Mouse (Mus musculus) CH12.LX (cell line): ENCODE measurements at regions not wholly inside any gene's neighbourhood (a gene's known extent, or its start where the extent isn't known, plus 50 kb on each side); places are given as distances from the start of the nearest gene placed in this dataset.

ENCODE experiments used
- DNase-seq: peaks from one replicate; pipeline ENCODE4 v3.0.0-alpha.2; 2013; ENCODE audit errors: extremely low read depth
- H3K27ac ChIP-seq: 2 replicates; pipeline ENCODE4 v1.5.1; 2012; ENCODE audit warnings: low read depth, mild to moderate bottlenecking, control low read depth, moderate library complexity; ENCODE audit not compliant: insufficient read depth
- H3K27me3 ChIP-seq: replicated peaks from 2 replicates; pipeline ENCODE3; 2012; ENCODE audit warnings: inconsistent platforms
- H3K36me3 ChIP-seq, 2 experiments: replicated peaks in 1 of 2; 2 replicates each; pipeline versions ENCODE3 to v1.6.1; 2012; ENCODE audit warnings: inconsistent platforms in 1 of 2, low read length in 1 of 2, mild to moderate bottlenecking in 1 of 2, mixed read lengths in 1 of 2, moderate library complexity in 1 of 2; ENCODE audit not compliant: control insufficient read depth in 1 of 2, insufficient read depth in 1 of 2
- H3K4me1 ChIP-seq, 2 experiments: 2 replicates each; pipeline ENCODE4 v1.6.1; 2012; ENCODE audit warnings: inconsistent platforms in 1 of 2, moderate library complexity in 1 of 2; ENCODE audit not compliant: insufficient read depth in 2 of 2, control insufficient read depth in 1 of 2
- H3K4me2 ChIP-seq: 2 replicates; pipeline ENCODE4 v1.6.1; 2012; ENCODE audit warnings: low read depth, mild to moderate bottlenecking, control low read depth; ENCODE audit not compliant: poor library complexity, insufficient read depth, severe bottlenecking
- H3K4me3 ChIP-seq, 3 experiments: fragments of 150-350 bp in 1 of 3; sonication (generic) in 1 of 3; replicated peaks in 1 of 3; 2 replicates each; pipeline versions ENCODE3 to v1.5.1; 2011 to 2012; ENCODE audit warnings: low read depth in 2 of 3, low read length in 2 of 3, mild to moderate bottlenecking in 2 of 3, moderate library complexity in 2 of 3, control low read depth in 1 of 3, improper control_type of control experiment in 1 of 3, inconsistent platforms in 1 of 3, mixed read lengths in 1 of 3; ENCODE audit not compliant: poor library complexity in 1 of 3
- H3K79me2 ChIP-seq: replicated peaks from 2 replicates; pipeline ENCODE4 v1.6.1; 2012; ENCODE audit warnings: mild to moderate bottlenecking, moderate library complexity; ENCODE audit not compliant: control insufficient read depth, poor library complexity, insufficient read depth, severe bottlenecking; ENCODE audit errors: extremely low read depth
- H3K9ac ChIP-seq: 2 replicates; pipeline ENCODE4 v1.6.1; 2012; ENCODE audit warnings: low read depth, mild to moderate bottlenecking, control low read depth, moderate library complexity; ENCODE audit not compliant: insufficient read depth
- H3K9me3 ChIP-seq: replicated peaks from 2 replicates; pipeline ENCODE3; 2012; ENCODE audit warnings: low read length, inconsistent platforms, mixed read lengths
- CHD2 ChIP-seq: IDR thresholded peaks from 2 replicates; pipeline ENCODE4 v1.6.1; 2011; ENCODE audit warnings: low read length, improper control_type of control experiment
- CTCF ChIP-seq, 2 experiments: IDR thresholded peaks in 1 of 2; conservative IDR thresholded peaks in 1 of 2; 2 replicates each; pipeline ENCODE4 v1.5.1; 2011 to 2012; ENCODE audit warnings: low read depth in 2 of 2, low read length in 2 of 2, improper control_type of control experiment in 1 of 2, inconsistent platforms in 1 of 2, mild to moderate bottlenecking in 1 of 2, moderate library complexity in 1 of 2
- ELF1 ChIP-seq: IDR thresholded peaks from 2 replicates; pipeline ENCODE4 v1.6.1; 2014; ENCODE audit warnings: low read depth, mild to moderate bottlenecking, inconsistent platforms, low read length, improper control_type of control experiment
- ETS1 ChIP-seq: conservative IDR thresholded peaks from 2 replicates; pipeline ENCODE4 v1.6.1; 2012; ENCODE audit warnings: low read depth, mild to moderate bottlenecking, inconsistent platforms, low read length, improper control_type of control experiment, moderate library complexity
- MAFK ChIP-seq: IDR thresholded peaks from 2 replicates; pipeline ENCODE4 v1.6.1; 2011; ENCODE audit warnings: low read length, improper control_type of control experiment; ENCODE audit not compliant: insufficient replicate concordance
- MAX ChIP-seq: IDR thresholded peaks from 2 replicates; pipeline ENCODE4 v1.6.1; 2011; ENCODE audit warnings: low read length, improper control_type of control experiment
- MEF2A ChIP-seq: IDR thresholded peaks from 2 replicates; pipeline ENCODE4 v1.6.1; 2014; ENCODE audit warnings: low read depth, mild to moderate bottlenecking, inconsistent platforms, low read length, improper control_type of control experiment, borderline replicate concordance
- MXI1 ChIP-seq: IDR thresholded peaks from 2 replicates; pipeline ENCODE4 v1.6.1; 2011; ENCODE audit warnings: mild to moderate bottlenecking, low read depth, low read length, improper control_type of control experiment
- NELFE ChIP-seq: IDR thresholded peaks from 2 replicates; pipeline ENCODE4 v1.6.1; 2011; ENCODE audit warnings: low read depth, low read length, improper control_type of control experiment
- NRF1 ChIP-seq: IDR thresholded peaks from 2 replicates; pipeline ENCODE4 v1.6.1; 2014; ENCODE audit warnings: low read depth, mild to moderate bottlenecking, inconsistent platforms, low read length, improper control_type of control experiment, moderate library complexity
- RAD21 ChIP-seq: IDR thresholded peaks from 2 replicates; pipeline ENCODE4 v1.6.1; 2011; ENCODE audit warnings: low read depth, mild to moderate bottlenecking, low read length, improper control_type of control experiment, moderate library complexity
- TBP ChIP-seq: conservative IDR thresholded peaks from 2 replicates; pipeline ENCODE4 v1.6.1; 2011; ENCODE audit warnings: low read depth, low read length, improper control_type of control experiment
- USF1 ChIP-seq: IDR thresholded peaks from 2 replicates; pipeline ENCODE4 v1.6.1; 2014; ENCODE audit warnings: low read depth, mild to moderate bottlenecking, inconsistent platforms, low read length, improper control_type of control experiment
- ZC3H11A ChIP-seq: IDR thresholded peaks from 2 replicates; pipeline ENCODE4 v1.6.1; 2012; ENCODE audit warnings: low read depth, mild to moderate bottlenecking, inconsistent platforms, low read length, improper control_type of control experiment
- ZKSCAN1 ChIP-seq: IDR thresholded peaks from 2 replicates; pipeline ENCODE4 v1.6.1; 2012; ENCODE audit warnings: low read depth, inconsistent platforms, low read length, improper control_type of control experiment, borderline replicate concordance
- ZMIZ1 ChIP-seq: IDR thresholded peaks from 2 replicates; pipeline ENCODE4 v1.6.1; 2012; ENCODE audit warnings: low read depth, mild to moderate bottlenecking, inconsistent platforms, low read length, improper control_type of control experiment
- dilution Hi-C: fragments of 300-500 bp; cut with MboI; formaldehyde crosslinking; loops from 2 replicates; pipeline ENCODE4 v1.14.3; 2020; ENCODE audit warnings: low sequenced_read_pairs; ENCODE audit not compliant: extremely low pct_unique_long_range_greater_than_20kb, extremely low pct_ligation_motif_present
- in situ Hi-C: fragments of 300-500 bp; cut with MboI; formaldehyde crosslinking; loops from 3 replicates; pipeline ENCODE4 v1.14.3; 2019; ENCODE audit warnings: low sequenced_read_pairs, low pct_ligation_motif_present, low pct_unique_long_range_greater_than_20kb, mixed read lengths

GRCm38 (mm10) chr14:24868756-24869155, 381.8 kb downstream of the Rps24 start:
- TF ChIP-seq MAX (no peak), NELFE (no peak), MAFK (no peak), USF1 (no peak), TBP (no peak)
- Histone ChIP-seq H3K27ac (no peak overlapping the region), H3K4me2 (no peak overlapping the region), H3K4me1 (no peaks in the 10 kb centered on the region), H3K9ac (no peak overlapping the region), H3K36me3 (no peaks in the 10 kb centered on the region), H3K79me2 (no peaks in the 10 kb centered on the region), H3K27me3 (no peaks in the 10 kb centered on the region), H3K4me3 (no peak overlapping the region), H3K9me3 (no peaks in the 10 kb centered on the region)
- in situ Hi-C loops (no loop called here), dilution Hi-C loops (no loop called here)
- DNase-seq = no peak

GRCm38 (mm10) chr14:24870246-24870645, 383.3 kb downstream of the Rps24 start:
- Histone ChIP-seq H3K36me3 (no peaks in the 10 kb centered on the region), H3K9ac (no peak overlapping the region), H3K4me3 (no peak overlapping the region), H3K4me2 (no peak overlapping the region), H3K79me2 (no peaks in the 10 kb centered on the region), H3K4me1 (no peaks in the 10 kb centered on the region), H3K27ac (no peak overlapping the region), H3K9me3 (no peaks in the 10 kb centered on the region), H3K27me3 (no peaks in the 10 kb centered on the region)
- dilution Hi-C loops = no loop called here
- in situ Hi-C loops = no loop called here
- no peak for TF ChIP-seq NRF1
- TF ChIP-seq ELF1 = no peak
- TF ChIP-seq MEF2A = no peak
- TF ChIP-seq RAD21 = no peak
- no peak for TF ChIP-seq TBP
- no peak for TF ChIP-seq CTCF (conservative IDR thresholded peaks at IDR 0.05 in 1 of 2, IDR thresholded peaks at IDR 0.05 in 1 of 2; ENCODE audit: low read depth in 2 of 2, low read length in 2 of 2)
- no peak for TF ChIP-seq MXI1
- no peak for TF ChIP-seq CHD2
- no peak for TF ChIP-seq ZMIZ1
- no peak for TF ChIP-seq NELFE
- DNase-seq = no peak

- H3K4me1 ChIP-seq = no peaks in the 10 kb centered on the region
Measured at GRCm38 (mm10) chr14:24871392-24871998, 384.6 kb downstream of the Rps24 start.

More at GRCm38 (mm10) chr14:24871392-24871998, 384.6 kb downstream of the Rps24 start:
- Histone ChIP-seq H3K36me3 (no peaks in the 10 kb centered on the region), H3K9ac (no peak overlapping the region), H3K4me2 (no peak overlapping the region), H3K79me2 (no peaks in the 10 kb centered on the region), H3K9me3 (no peaks in the 10 kb centered on the region), H3K4me3 (no peak overlapping the region), H3K27me3 (no peaks in the 10 kb centered on the region), H3K27ac (no peak overlapping the region)
- DNase-seq = no peak
- in situ Hi-C loops = no loop called here
- dilution Hi-C loops = no loop called here
- TF ChIP-seq ZKSCAN1 = peak; percentile 58
- no peak for TF ChIP-seq ETS1
- TF ChIP-seq ZC3H11A = no peak
